Comparison of ENCODE assay signal across 9 mouse cellular contexts in the genomic region with DNA sequence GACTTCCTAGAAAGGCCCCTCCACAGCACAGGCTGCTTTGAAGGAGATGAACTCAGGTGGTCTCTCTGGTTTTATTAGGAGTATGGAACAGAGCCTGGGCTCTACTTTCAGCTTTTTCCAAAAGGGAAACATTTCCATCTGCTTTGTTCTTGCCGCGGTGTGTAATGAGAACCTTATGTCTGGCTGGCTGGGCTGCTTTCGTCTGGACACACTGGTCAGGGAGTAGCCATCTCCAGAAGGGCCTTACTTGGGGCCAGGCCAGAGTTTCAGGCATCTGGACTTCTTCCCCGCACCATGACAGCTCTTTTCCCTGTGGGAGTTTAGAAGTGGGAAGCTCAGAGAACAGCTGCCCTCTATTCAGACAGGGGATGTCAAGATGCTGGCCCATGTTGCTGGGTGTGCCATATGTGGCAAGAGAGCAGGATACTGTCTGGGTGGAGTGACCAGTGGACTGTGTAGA. TPM values are rescaled to one million over a fixed set of nuclear protein-coding genes. Genes with fewer than 3 reads are reported as not detected.
A peak's percentile ranks its signal among the peaks of the same experiment; 100 is the strongest.
DNase-seq lines count a peak whose midpoint lies in the region; ATAC-seq lines count a peak whose summit lies in the region.
"Had no signal": no experiment of that assay in that cellular context is flagged by ENCODE, and none has a peak within 500 bp of the region (broad histone marks: within the 10 kb centered on the region; RNA-seq: fewer than 3 reads in every experiment).

No protein-coding gene starts in this region.

- H3K9me3 ChIP-seq in liver, embryonic 11.5 days (ENCODE audit: control insufficient read depth, low read length), result no peaks in the 10 kb centered on the region

- 64% methylated on average over 4 of the region's 4 CpGs for WGBS in liver, embryonic 11.5 days

- no peak for ATAC-seq in liver, embryonic 11.5 days (replicated peaks; ENCODE audit: low FRiP score)

- H3K9ac ChIP-seq in liver, embryonic 11.5 days (ENCODE audit: low read depth, low read length), result no peak overlapping the region

- no peak overlapping the region for H3K4me2 ChIP-seq in liver, embryonic 11.5 days

- H3K27me3 ChIP-seq in liver, embryonic 11.5 days (replicated peaks; ENCODE audit: control insufficient read depth, insufficient read depth, low read length), result no peaks in the 10 kb centered on the region

- no peaks in the 10 kb centered on the region for H3K4me1 ChIP-seq in liver, embryonic 11.5 days (replicated peaks; ENCODE audit: control insufficient read depth, insufficient read depth, low read length)

- intact Hi-C loops in heart, postnatal 14 days (cut with DNase I), result no loop called here

- no peaks in the 10 kb centered on the region for H3K36me3 ChIP-seq in liver, embryonic 11.5 days (ENCODE audit: control insufficient read depth, insufficient read depth, low read length)

- DNase-seq in liver, result peak; percentile 11
- no peak for DNase-seq in liver, embryonic 11.5 days (ENCODE audit: low spot score)
- DNase-seq in heart, postnatal 14 days, result peak; percentile 78 to 82
- peak; percentile 63 to 74 for DNase-seq in lung, adult 18-20 months
- DNase-seq in urinary bladder, postnatal 36 days (ENCODE audit: low spot score in 2 of 2), result peak; percentile 72 to 80
- no peak for DNase-seq in spleen, postnatal 14 days (ENCODE audit: low spot score in 2 of 2)
- DNase-seq in Muller cell, postnatal 12 days (ENCODE audit: inconsistent ontology term), result no peak
- no peak for DNase-seq in right cerebral cortex, postnatal 4 days

- H3K4me3 ChIP-seq in liver, embryonic 11.5 days (ENCODE audit: low read depth, low read length), result no peak overlapping the region
- H3K4me3 ChIP-seq: erythroblast, embryonic 14.5 days had no signal

- no peak overlapping the region for H3K27ac ChIP-seq in liver, embryonic 11.5 days (ENCODE audit: low read depth, low read length)

RNA-seq across cellular contexts. Expression of gene Nkd2, which starts 40.0 kb away (rescaled TPM):
- polyA plus RNA-seq in liver, embryonic 11.5 days (2014; fragmentation: Nextera tagmentation; extraction: Ambion mirVana), result 0.81 and 1.4 TPM in 2 replicates
- 1 to 10 TPM; 1.7 to 2.2 TPM for total RNA-seq in heart, postnatal 14 days (2021)
- polyA plus RNA-seq: erythroblast, embryonic 14.5 days had no signal

RNA-seq across cellular contexts. Expression of gene Trip13, which starts 50.1 kb away (rescaled TPM):
- 60.4 and 61.5 TPM in 2 replicates for polyA plus RNA-seq in liver, embryonic 11.5 days (2014; fragmentation: Nextera tagmentation; extraction: Ambion mirVana)
- total RNA-seq in heart, postnatal 14 days (2021), result 1 to 10 TPM in 1 of 2 experiments, under 1 TPM in 1; 0.62 to 1.4 TPM

RNA-seq across cellular contexts. Expression of gene Brd9, which starts 50.2 kb away (rescaled TPM):
- 32.4 and 33.5 TPM in 2 replicates for polyA plus RNA-seq in liver, embryonic 11.5 days (2014; fragmentation: Nextera tagmentation; extraction: Ambion mirVana)
- total RNA-seq in heart, postnatal 14 days (2021), result 10 to 100 TPM; 23.3 to 24.8 TPM

Comparison
In these comparisons a context has a peak if more than half of its experiments do, and no peak if none do; other contexts are left out.
1. DNase-seq: peak in liver (single experiment), heart, postnatal 14 days (2 of 2), lung, adult 18-20 months (2 of 2) and urinary bladder, postnatal 36 days (2 of 2); none in liver, embryonic 11.5 days (single experiment), spleen, postnatal 14 days (0 of 2), Muller cell, postnatal 12 days (single experiment) and right cerebral cortex, postnatal 4 days (single experiment).